Mouse (Mus musculus): ENCODE results near the gene Slc52a3.
A peak's percentile ranks its signal among the peaks of the same experiment; 100 is the strongest.

DNA sequence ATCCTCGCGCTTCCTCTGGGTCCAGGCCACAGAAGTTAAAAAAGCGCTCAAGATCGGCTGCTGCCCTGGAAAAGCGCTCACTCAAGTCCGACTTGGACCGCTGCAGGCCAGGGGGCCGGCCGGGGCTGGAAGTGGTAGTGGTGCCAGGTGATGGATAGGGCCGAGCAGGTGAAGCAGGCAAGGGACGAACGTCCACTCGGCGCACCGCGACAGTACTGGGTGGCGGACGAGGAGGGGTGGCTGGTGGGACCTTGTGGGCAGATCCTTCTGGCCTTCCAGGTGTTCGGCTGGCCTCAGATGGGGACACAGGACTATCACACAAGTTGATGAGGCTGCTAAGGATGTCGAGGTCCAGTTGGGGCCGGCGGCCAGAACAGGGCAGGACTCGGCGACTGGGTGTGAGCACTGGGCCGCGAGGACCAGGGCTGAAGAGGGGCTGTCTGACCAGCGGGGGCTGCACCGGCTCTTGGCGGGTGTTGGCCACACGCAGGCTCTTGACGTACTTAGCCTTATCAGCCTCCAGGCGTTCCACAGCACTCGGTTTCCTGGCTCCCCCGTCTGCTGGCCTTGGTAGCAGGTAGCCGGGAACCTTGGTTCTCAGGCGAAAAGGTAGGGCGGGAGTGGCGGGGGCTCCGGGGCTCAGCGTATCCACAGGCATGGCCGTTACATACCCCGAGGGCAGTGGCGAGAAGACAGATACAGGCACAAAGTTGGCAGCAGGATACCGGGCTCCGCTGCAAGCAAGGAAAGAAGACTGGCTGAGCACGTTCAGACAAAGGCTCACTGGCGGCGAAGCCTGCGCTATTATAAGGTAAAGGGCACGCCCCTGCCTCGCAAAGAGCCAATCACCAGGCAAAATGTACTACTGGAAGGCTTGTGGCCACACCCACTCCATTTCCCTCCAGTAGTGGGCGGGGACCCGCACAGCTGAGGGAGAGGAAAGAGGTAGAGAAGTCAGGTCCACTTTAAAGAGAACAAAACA lies 25.8 kb upstream of the Slc52a3 start:
- TF ChIP-seq POLR2A (IDR thresholded peaks at IDR 0.05; ENCODE audit: low read depth, low read length) = peak; percentile 17; the same call in 1 of the 2 replicates
- no peak for TF ChIP-seq CTCF (IDR thresholded peaks at IDR 0.05; ENCODE audit: extremely low read depth, insufficient read depth, insufficient read length, insufficient replicate concordance)
